28 mouse cellular contexts compared by ENCODE assay signal in the genomic region with DNA sequence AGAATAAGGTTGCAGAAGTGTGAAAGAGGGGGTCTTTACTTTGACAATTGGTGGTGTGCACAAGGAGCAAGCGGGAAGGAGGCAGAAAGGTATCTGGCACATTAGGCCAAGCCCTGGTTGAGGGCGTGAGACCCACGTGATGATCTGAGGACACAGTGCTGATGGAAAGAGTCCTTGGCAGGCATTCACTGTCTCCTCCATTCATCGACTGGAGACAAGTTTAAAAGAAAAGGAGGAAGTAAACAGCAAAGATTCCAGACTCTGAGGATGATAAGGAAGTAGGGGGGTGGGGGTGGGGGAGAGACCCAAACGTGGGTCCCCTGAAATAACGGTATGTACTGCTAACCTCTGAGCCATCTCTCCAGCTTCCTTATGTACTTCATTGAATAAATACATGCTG.
A peak's percentile ranks its signal among the peaks of the same experiment; 100 is the strongest.
DNase-seq lines count a peak whose midpoint lies in the region; ATAC-seq and TF ChIP-seq lines count a peak whose summit lies in the region.
"Had no signal": no experiment of that assay in that cellular context is flagged by ENCODE, and none has a peak within 500 bp of the region (broad histone marks: within the 10 kb centered on the region; RNA-seq: fewer than 3 reads in every experiment).

No protein-coding gene starts in this region.

- peaks cover 27% of the 10 kb centered on the region for H3K4me1 ChIP-seq in heart, embryonic 13.5 days
- H3K4me1 ChIP-seq in MEL (ENCODE audit: control insufficient read depth in 1 of 2, insufficient read depth in 2 of 2, low read length in 2 of 2) = no peaks in the 10 kb centered on the region
- no peaks in the 10 kb centered on the region for H3K4me1 ChIP-seq in midbrain, embryonic 15.5 days
- H3K4me1 ChIP-seq: forebrain, embryonic 13.5 days; kidney, embryonic 15.5 days; liver, embryonic 12.5 days; neural tube, embryonic 13.5 days had no signal

- H3K4me3 ChIP-seq in heart, embryonic 13.5 days = no peak overlapping the region
- H3K4me3 ChIP-seq in MEL (ENCODE audit: control insufficient read depth in 1 of 2, insufficient read depth in 1 of 2, low read depth in 2 of 2, low read length in 2 of 2) = no peak overlapping the region
- no peak overlapping the region for H3K4me3 ChIP-seq in midbrain, embryonic 15.5 days
- H3K4me3 ChIP-seq: forebrain, embryonic 13.5 days; heart, adult 2 months; kidney, embryonic 15.5 days; liver, embryonic 12.5 days; neural tube, embryonic 13.5 days had no signal

- peak in 1 of 2 experiments; percentile 22; a peak in 1 of 4 replicates for TF ChIP-seq EP300 in MEL (IDR thresholded peaks at IDR 0.05; ENCODE audit: low read depth in 1 of 2, low read length in 2 of 2)

- H3K9ac ChIP-seq in heart, embryonic 13.5 days = no peak overlapping the region
- H3K9ac ChIP-seq in MEL (ENCODE audit: control insufficient read depth, low read depth, low read length, poor library complexity, severe bottlenecking) = no peak overlapping the region
- H3K9ac ChIP-seq in midbrain, embryonic 15.5 days = no peak overlapping the region
- H3K9ac ChIP-seq: forebrain, embryonic 13.5 days; hindbrain, embryonic 14.5 days; kidney, embryonic 15.5 days; liver, embryonic 12.5 days; liver, postnatal 0 days; neural tube, embryonic 13.5 days had no signal

- no peaks in the 10 kb centered on the region for H3K9me3 ChIP-seq in heart, embryonic 13.5 days
- H3K9me3 ChIP-seq in MEL (replicated peaks; ENCODE audit: insufficient read depth, low read length) = no peaks in the 10 kb centered on the region
- no peaks in the 10 kb centered on the region for H3K9me3 ChIP-seq in midbrain, embryonic 15.5 days
- H3K9me3 ChIP-seq: kidney, embryonic 15.5 days; liver, embryonic 12.5 days; neural tube, embryonic 13.5 days had no signal

- no peaks in the 10 kb centered on the region for H3K79me2 ChIP-seq in MEL (ENCODE audit: control insufficient read depth, insufficient read depth, low read length, poor library complexity)

- H3K4me2 ChIP-seq in heart, embryonic 13.5 days = no peak overlapping the region
- no peak overlapping the region for H3K4me2 ChIP-seq in midbrain, embryonic 15.5 days
- H3K4me2 ChIP-seq: forebrain, embryonic 13.5 days; hindbrain, embryonic 14.5 days; kidney, embryonic 15.5 days; liver, embryonic 12.5 days; midbrain, embryonic 11.5 days; neural tube, embryonic 13.5 days had no signal

- H3K27ac ChIP-seq in heart, embryonic 13.5 days (replicated peaks) = 0 out of 2 replicates have a peak overlapping the region, but pooled peaks have one; percentile 36
- no peak overlapping the region for H3K27ac ChIP-seq in MEL (ENCODE audit: control insufficient read depth, low read depth, low read length)
- H3K27ac ChIP-seq in midbrain, embryonic 15.5 days = no peak overlapping the region
- H3K27ac ChIP-seq: forebrain, embryonic 13.5 days; heart, adult 2 months; hindbrain, embryonic 14.5 days; kidney, embryonic 15.5 days; liver, embryonic 12.5 days; neural tube, embryonic 13.5 days had no signal

- peaks cover 20% of the 10 kb centered on the region for H3K36me3 ChIP-seq in heart, embryonic 13.5 days
- no peaks in the 10 kb centered on the region for H3K36me3 ChIP-seq in MEL (ENCODE audit: control insufficient read depth in 1 of 2, insufficient read depth in 2 of 2, low read length in 2 of 2)
- H3K36me3 ChIP-seq in midbrain, embryonic 15.5 days (replicated peaks) = no peaks in the 10 kb centered on the region

- WGBS in heart, embryonic 13.5 days = 48% methylated on average over 6 of the region's 6 CpGs
- WGBS in midbrain, embryonic 15.5 days = 75% methylated on average over 6 of the region's 6 CpGs

- no peak for TF ChIP-seq RAD21 in MEL (IDR thresholded peaks at IDR 0.05; ENCODE audit: low read depth, low read length)

- intact Hi-C loops in heart, postnatal 36 days (cut with DNase I) = no loop called here

- H3K27me3 ChIP-seq in heart, embryonic 13.5 days (replicated peaks) = no peaks in the 10 kb centered on the region
- no peaks in the 10 kb centered on the region for H3K27me3 ChIP-seq in MEL (ENCODE audit: control insufficient read depth in 1 of 2, insufficient read depth in 2 of 2, low read length in 2 of 2)
- H3K27me3 ChIP-seq in midbrain, embryonic 15.5 days (replicated peaks) = no peaks in the 10 kb centered on the region
- H3K27me3 ChIP-seq: forebrain, embryonic 13.5 days; kidney, embryonic 15.5 days; liver, embryonic 12.5 days; neural tube, embryonic 13.5 days had no signal

- TF ChIP-seq POLR2A in MEL (IDR thresholded peaks at IDR 0.05; ENCODE audit: control insufficient read depth in 1 of 2, insufficient read depth in 1 of 2, low read depth in 1 of 2, low read length in 2 of 2, poor library complexity in 1 of 2) = no peak

- no peak for ATAC-seq in heart, embryonic 13.5 days (ENCODE audit: extremely low read depth, insufficient number of reproducible peaks, low FRiP score, low TSS enrichment)
- no peak for ATAC-seq in midbrain, embryonic 15.5 days (replicated peaks)
- ATAC-seq: activated CD4-positive, CD25-positive, alpha-beta regulatory T cell, adult 4 months; CD4-positive, CD25-positive, alpha-beta regulatory T cell, adult 4 months; forebrain, embryonic 13.5 days; liver, embryonic 12.5 days; liver, postnatal 0 days; lung, postnatal 0 days had no signal

- TF ChIP-seq CTCF in MEL (IDR thresholded peaks at IDR 0.05 in 2 of 3, conservative IDR thresholded peaks at IDR 0.05 in 1 of 3; ENCODE audit: control insufficient read depth in 1 of 3, insufficient read depth in 1 of 3, low read depth in 2 of 3, low read length in 3 of 3, poor library complexity in 1 of 3, severe bottlenecking in 1 of 3) = no peak

- no peak for DNase-seq in heart, postnatal 36 days
- DNase-seq in layer of hippocampus, adult 9-11 months = peak; percentile 47
- DNase-seq in layer of hippocampus, postnatal 25 days (ENCODE audit: extremely low spot score in 1 of 2, low spot score in 1 of 2) = no peak
- DNase-seq in MEL (ENCODE audit: low read depth, low spot score) = peak; percentile 53
- DNase-seq in brain, adult 2 months (ENCODE audit: low read depth, low spot score) = peak; percentile 36
- no peak for DNase-seq in embryo, embryonic 10.5 days (ENCODE audit: low spot score)
- DNase-seq: adrenal gland, adult 2 months; adrenal gland, postnatal 36 days; cerebellum, adult 2 months; cerebellum, postnatal 14 days; gastrocnemius, postnatal 14 days; kidney, adult 18-20 months; kidney, postnatal 25 days; left cerebral cortex, postnatal 4 days; liver, postnatal 0 days; thymus, postnatal 4 days had no signal

TF ChIP-seq in MEL, 35 proteins besides CTCF, POLR2A, EP300 and RAD21:
- TF ChIP-seq USF1 (IDR thresholded peaks at IDR 0.05; ENCODE audit: low read depth, low read length) (peak; percentile 58; the same call in 1 of the 2 replicates), TAL1 (IDR thresholded peaks at IDR 0.05; ENCODE audit: low read length) (no peak)
TF ChIP-seq in MEL: peak in this region for 1.

Comparison
In these comparisons a context has a peak if more than half of its experiments do, and no peak if none do; other contexts are left out.
1. DNase-seq: peak in layer of hippocampus, adult 9-11 months (single experiment), MEL (single experiment) and brain, adult 2 months (single experiment); none in heart, postnatal 36 days (0 of 2), layer of hippocampus, postnatal 25 days (0 of 2) and embryo, embryonic 10.5 days (single experiment).